16 mouse cellular contexts compared by ENCODE assay signal in genomic region chr11:113735151-113735550, GRCm38 (mm10). TPM values are rescaled to one million over a fixed set of nuclear protein-coding genes. Genes with fewer than 3 reads are reported as not detected.
A peak's percentile ranks its signal among the peaks of the same experiment; 100 is the strongest.
DNase-seq lines count a peak whose midpoint lies in the region; ATAC-seq and TF ChIP-seq lines count a peak whose summit lies in the region.
"Had no signal": no experiment of that assay in that cellular context is flagged by ENCODE, and none has a peak within 500 bp of the region (broad histone marks: within the 10 kb centered on the region; RNA-seq: fewer than 3 reads in every experiment).

No protein-coding gene starts in this region.

- H3K36me3 ChIP-seq in kidney, embryonic 14.5 days (ENCODE audit: control insufficient read depth, insufficient read depth, low read length): no peaks in the 10 kb centered on the region; the same call in 1 of the 2 replicates
- H3K36me3 ChIP-seq in intestine, embryonic 14.5 days (ENCODE audit: control insufficient read depth, insufficient read depth, low read length): no peaks in the 10 kb centered on the region; the same call in 1 of the 2 replicates
- H3K36me3 ChIP-seq in kidney, embryonic 15.5 days: peaks cover 6% of the 10 kb centered on the region; the same call in 1 of the 2 replicates
- no peaks in the 10 kb centered on the region; the same call in 1 of the 2 replicates for H3K36me3 ChIP-seq in small intestine, adult 2 months (ENCODE audit: control insufficient read depth, insufficient read depth, low read length)

- H3K27me3 ChIP-seq in kidney, embryonic 14.5 days (ENCODE audit: control insufficient read depth, insufficient read depth, low read length): no peaks in the 10 kb centered on the region
- H3K27me3 ChIP-seq in intestine, embryonic 14.5 days (replicated peaks; ENCODE audit: control insufficient read depth, insufficient read depth, low read length): no peaks in the 10 kb centered on the region
- H3K27me3 ChIP-seq in kidney, embryonic 15.5 days: no peaks in the 10 kb centered on the region
- H3K27me3 ChIP-seq in small intestine, adult 2 months (ENCODE audit: control insufficient read depth, insufficient read depth, low read length): no peaks in the 10 kb centered on the region
- H3K27me3 ChIP-seq: embryonic facial prominence, embryonic 13.5 days; midbrain, embryonic 13.5 days had no signal

- peaks cover 80% of the 10 kb centered on the region for H3K4me1 ChIP-seq in kidney, embryonic 14.5 days (ENCODE audit: control insufficient read depth, insufficient read depth, low read length)
- peaks cover 60% of the 10 kb centered on the region for H3K4me1 ChIP-seq in intestine, embryonic 14.5 days (replicated peaks; ENCODE audit: control insufficient read depth, insufficient read depth, low read length)
- peaks cover 99% of the 10 kb centered on the region for H3K4me1 ChIP-seq in kidney, embryonic 15.5 days
- peaks cover 65% of the 10 kb centered on the region for H3K4me1 ChIP-seq in small intestine, adult 2 months (ENCODE audit: control insufficient read depth, insufficient read depth, insufficient read length, low read length)

- no peak for TF ChIP-seq POLR2A in small intestine, adult 2 months (IDR thresholded peaks at IDR 0.05; ENCODE audit: low read depth, low read length)

- WGBS in kidney, embryonic 14.5 days: 58% methylated on average over 6 of the region's 6 CpGs
- 48% methylated on average over 6 of the region's 6 CpGs for WGBS in intestine, embryonic 14.5 days
- 52% methylated on average over 6 of the region's 6 CpGs for WGBS in kidney, embryonic 15.5 days
- 34% methylated on average over 6 of the region's 6 CpGs for WGBS in small intestine, adult 2 months

- no peak for DNase-seq in kidney, adult 18-20 months
- no peak for DNase-seq in intestine, embryonic 14.5 days (ENCODE audit: low spot score)
- DNase-seq in thymus, postnatal 10 days (ENCODE audit: low spot score in 2 of 2): no peak
- DNase-seq in ovary, postnatal 36 days (ENCODE audit: low spot score): no peak
- DNase-seq: cerebellum, postnatal 25 days; gastrocnemius, postnatal 14 days; heart, postnatal 10 days; lung, adult 2 months; retina, postnatal 1 day had no signal

- H3K4me2 ChIP-seq in kidney, embryonic 14.5 days (replicated peaks; ENCODE audit: low read depth, low read length): no peak overlapping the region
- H3K4me2 ChIP-seq in intestine, embryonic 14.5 days (ENCODE audit: low read length): no peak overlapping the region
- no peak overlapping the region for H3K4me2 ChIP-seq in kidney, embryonic 15.5 days
- H3K4me2 ChIP-seq: embryonic facial prominence, embryonic 13.5 days; midbrain, embryonic 13.5 days had no signal

- peak overlapping the region; percentile 83; the same call in 1 of the 2 replicates for H3K27ac ChIP-seq in kidney, embryonic 14.5 days (ENCODE audit: low read depth, low read length)
- H3K27ac ChIP-seq in intestine, embryonic 14.5 days (ENCODE audit: low read depth): peak overlapping the region; percentile 23
- peak overlapping the region; percentile 86 for H3K27ac ChIP-seq in kidney, embryonic 15.5 days
- H3K27ac ChIP-seq in small intestine, adult 2 months (ENCODE audit: insufficient read depth, low read depth, low read length): peak overlapping the region; percentile 22; the same call in 1 of the 2 replicates
- H3K27ac ChIP-seq: midbrain, embryonic 13.5 days had no signal

- peak; percentile 15; the same call in 1 of the 2 replicates for ATAC-seq in kidney, embryonic 14.5 days (ENCODE audit: low FRiP score, low TSS enrichment)
- no peak for ATAC-seq in intestine, embryonic 14.5 days (replicated peaks; ENCODE audit: low FRiP score, low TSS enrichment, low read depth)
- ATAC-seq in kidney, embryonic 15.5 days (replicated peaks; ENCODE audit: low FRiP score): 0 out of 2 replicates have a peak, but pooled peaks have one; percentile 3
- ATAC-seq: forebrain, embryonic 14.5 days; midbrain, embryonic 13.5 days had no signal

- TF ChIP-seq CTCF in small intestine, adult 2 months (IDR thresholded peaks at IDR 0.05; ENCODE audit: extremely low read depth, insufficient read length, insufficient replicate concordance, low read depth, low read length): no peak

- H3K4me3 ChIP-seq in kidney, embryonic 14.5 days (ENCODE audit: low read length): no peak overlapping the region
- H3K4me3 ChIP-seq in intestine, embryonic 14.5 days (ENCODE audit: low read depth, low read length): no peak overlapping the region
- no peak overlapping the region for H3K4me3 ChIP-seq in kidney, embryonic 15.5 days (replicated peaks)
- no peak overlapping the region for H3K4me3 ChIP-seq in small intestine, adult 2 months (ENCODE audit: low read depth, low read length)
- H3K4me3 ChIP-seq: embryonic facial prominence, embryonic 13.5 days; midbrain, embryonic 13.5 days had no signal

- H3K9me3 ChIP-seq in kidney, embryonic 14.5 days (ENCODE audit: control insufficient read depth, low read length): no peaks in the 10 kb centered on the region
- no peaks in the 10 kb centered on the region for H3K9me3 ChIP-seq in intestine, embryonic 14.5 days (ENCODE audit: control insufficient read depth, low read length)
- no peaks in the 10 kb centered on the region for H3K9me3 ChIP-seq in kidney, embryonic 15.5 days (replicated peaks)
- H3K9me3 ChIP-seq: embryonic facial prominence, embryonic 13.5 days; midbrain, embryonic 13.5 days had no signal

- no peak overlapping the region for H3K9ac ChIP-seq in kidney, embryonic 14.5 days (ENCODE audit: low read depth, low read length)
- 0 out of 2 replicates have a peak overlapping the region, but pooled peaks have one; percentile 17 for H3K9ac ChIP-seq in intestine, embryonic 14.5 days (ENCODE audit: low read length)
- H3K9ac ChIP-seq in kidney, embryonic 15.5 days: no peak overlapping the region
- H3K9ac ChIP-seq: embryonic facial prominence, embryonic 13.5 days had no signal

RNA-seq across cellular contexts. Expression of gene Cdc42ep4, which starts 16.5 kb away (rescaled TPM):
- polyA plus RNA-seq in kidney, embryonic 14.5 days (2014; fragmentation: Nextera tagmentation; extraction: Ambion mirVana): 36.0 and 45.4 TPM in 2 replicates
- 46.8 and 52.0 TPM in 2 replicates for polyA plus RNA-seq in intestine, embryonic 14.5 days (2014; fragmentation: Nextera tagmentation; extraction: Ambion mirVana)
- 63.7 and 66.7 TPM in 2 replicates for polyA plus RNA-seq in kidney, embryonic 15.5 days (2015; fragmentation: Nextera tagmentation; extraction: Ambion mirVana)
- polyA plus RNA-seq in small intestine, adult 2 months (2012; rRNA removed): 22.9 and 41.4 TPM in 2 replicates

RNA-seq across cellular contexts. Expression of gene Cpsf4l, which starts 25.3 kb away (rescaled TPM):
- polyA plus RNA-seq in kidney, embryonic 14.5 days (2014; fragmentation: Nextera tagmentation; extraction: Ambion mirVana): 0.90 and 1.4 TPM in 2 replicates
- 0.18 and 0.34 TPM in 2 replicates for polyA plus RNA-seq in intestine, embryonic 14.5 days (2014; fragmentation: Nextera tagmentation; extraction: Ambion mirVana)
- 0.74 and 1.2 TPM in 2 replicates for polyA plus RNA-seq in kidney, embryonic 15.5 days (2015; fragmentation: Nextera tagmentation; extraction: Ambion mirVana)
- not detected in 2 replicates for polyA plus RNA-seq in small intestine, adult 2 months (2012; rRNA removed)
- polyA plus RNA-seq: forebrain, embryonic 14.5 days; lung, adult 2 months; spleen, adult 2 months had no signal

RNA-seq across cellular contexts. Expression of gene D11Wsu47e, which starts 50.9 kb away (rescaled TPM):
- polyA plus RNA-seq in kidney, embryonic 14.5 days (2014; fragmentation: Nextera tagmentation; extraction: Ambion mirVana): 20.5 and 29.7 TPM in 2 replicates
- 22.9 and 23.9 TPM in 2 replicates for polyA plus RNA-seq in intestine, embryonic 14.5 days (2014; fragmentation: Nextera tagmentation; extraction: Ambion mirVana)
- 21.3 and 22.0 TPM in 2 replicates for polyA plus RNA-seq in kidney, embryonic 15.5 days (2015; fragmentation: Nextera tagmentation; extraction: Ambion mirVana)
- 2.6 and 3.1 TPM in 2 replicates for polyA plus RNA-seq in small intestine, adult 2 months (2012; rRNA removed)

RNA-seq across cellular contexts. Expression of gene Fam104a, which starts 51.2 kb away (rescaled TPM):
- 49.7 and 49.8 TPM in 2 replicates for polyA plus RNA-seq in kidney, embryonic 14.5 days (2014; fragmentation: Nextera tagmentation; extraction: Ambion mirVana)
- 49.6 and 52.3 TPM in 2 replicates for polyA plus RNA-seq in intestine, embryonic 14.5 days (2014; fragmentation: Nextera tagmentation; extraction: Ambion mirVana)
- polyA plus RNA-seq in kidney, embryonic 15.5 days (2015; fragmentation: Nextera tagmentation; extraction: Ambion mirVana): 44.4 and 45.3 TPM in 2 replicates
- polyA plus RNA-seq in small intestine, adult 2 months (2012; rRNA removed): 19.1 and 33.4 TPM in 2 replicates

Comparison
In these comparisons a context has a peak if more than half of its experiments do, and no peak if none do; other contexts are left out.
1. H3K27ac ChIP-seq: peak in every context shown above with its lines; median percentile 86 in kidney, embryonic 15.5 days; 83 in kidney, embryonic 14.5 days; 23 in intestine, embryonic 14.5 days; 22 in small intestine, adult 2 months.